Mouse (Mus musculus): ENCODE results near the gene Ms4a6b. TPM values are rescaled to one million over a fixed set of nuclear protein-coding genes. Genes with fewer than 3 reads are reported as not detected.

The Ms4a6b gene
- polyA plus RNA-seq (2012; rRNA removed): 1.1 and 1.7 TPM in 2 replicates

DNA sequence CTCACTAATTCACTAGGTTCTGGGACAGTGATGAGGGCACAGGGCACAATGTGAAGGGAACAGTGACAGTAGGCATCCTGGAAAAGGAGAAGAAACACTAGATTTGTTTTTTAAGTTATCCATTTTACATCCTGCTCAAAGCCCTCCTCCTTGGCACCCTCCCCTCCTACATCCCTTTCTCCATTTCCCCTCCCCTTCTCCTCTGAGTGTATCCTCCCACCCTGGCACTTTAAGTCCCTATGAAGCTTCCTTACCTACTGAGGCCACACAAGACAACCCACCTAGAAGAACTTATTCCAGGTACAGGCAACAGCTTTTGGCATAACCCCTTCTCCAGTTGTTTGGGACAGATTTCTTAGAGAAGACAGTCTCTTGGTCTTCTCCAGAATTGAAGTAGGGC is at the start of gene Ms4a6b:
Ms4a6b (plus strand) TSS at position 267 of the 400 bp plus-strand sequence.

DNA sequence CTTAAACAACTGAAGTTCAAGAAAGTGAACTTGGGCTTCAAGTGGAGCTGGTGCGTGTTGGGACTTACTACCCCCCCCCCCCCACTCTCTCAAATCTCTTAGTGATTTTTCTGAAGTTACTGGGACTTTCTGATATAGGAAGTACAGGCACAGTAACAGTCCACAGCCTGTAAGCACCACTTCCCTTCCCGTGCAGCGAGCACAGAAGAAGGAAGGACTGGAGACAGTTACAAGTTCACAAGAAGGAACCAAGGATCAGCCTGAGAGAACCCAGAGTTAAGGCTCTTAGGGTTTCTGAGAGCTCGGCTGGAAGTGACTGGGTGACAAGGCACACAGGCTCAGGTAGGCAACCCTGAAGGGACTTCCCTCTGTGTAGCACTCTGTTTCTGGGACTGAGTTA is 47.1 kb upstream of the Ms4a6b start, which contains the start of gene Ms4a6c:
Ms4a6c (plus strand) TSS at position 152 of the 400 bp plus-strand sequence.

DNA sequence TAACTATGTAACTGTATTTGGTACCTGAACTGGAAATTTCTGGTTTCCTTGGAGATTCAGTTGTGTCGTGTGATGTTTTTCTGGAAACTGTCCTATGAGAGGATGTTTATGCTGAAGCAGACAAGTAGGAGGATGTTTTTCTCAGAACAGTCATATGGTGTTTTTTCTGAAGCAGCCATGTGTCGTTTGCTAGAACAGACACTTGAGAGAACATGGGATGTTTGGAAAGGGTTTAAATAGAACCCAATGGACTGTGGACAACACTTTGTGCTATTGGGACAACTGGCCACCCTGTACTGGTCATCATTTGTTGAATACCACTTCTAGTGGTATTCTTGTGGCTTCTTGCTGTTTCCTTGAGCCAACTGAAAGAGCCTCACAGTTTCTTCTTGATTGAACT is 30.6 kb upstream of the Ms4a6b start, which contains the start of gene Gm8369:
Gm8369 (plus strand) TSS at position 193 of the 400 bp plus-strand sequence.

DNA sequence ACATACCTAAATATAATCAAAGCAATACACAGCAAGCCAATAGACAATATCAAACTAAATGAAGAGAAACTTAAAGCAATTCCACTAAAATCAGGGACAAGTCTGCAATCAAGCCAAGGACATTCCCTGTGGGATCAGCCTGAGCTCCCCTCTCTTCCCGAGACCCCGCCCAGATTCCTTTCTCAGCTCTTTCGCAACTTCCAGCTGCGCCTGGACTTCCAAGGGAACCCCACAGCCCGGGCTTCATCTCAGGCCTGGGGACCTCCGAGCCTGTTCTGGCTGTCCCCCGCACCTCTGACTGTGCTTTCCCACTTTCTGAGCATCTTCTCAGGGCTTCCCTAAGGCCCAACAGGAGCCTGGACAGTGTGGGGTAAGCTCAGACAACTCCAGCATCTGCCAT is 20.3 kb downstream of the Ms4a6b start, which contains the start of gene Ms4a4d:
Ms4a4d (plus strand) TSS at position 209 of the 400 bp plus-strand sequence.

Other genes with a start within 250 kb of the Ms4a6b start
- gene Ms4a5, start 232.6 kb upstream of the Ms4a6b start, polyA plus RNA-seq (2012; rRNA removed): not detected in 2 replicates
- gene Ms4a14, start 202.1 kb upstream of the Ms4a6b start, polyA plus RNA-seq (2012; rRNA removed): 0.02 and 0.03 TPM in 2 replicates
- 0.51 and 0.99 TPM in 2 replicates for gene Ms4a7, start 180.4 kb upstream of the Ms4a6b start, polyA plus RNA-seq (2012; rRNA removed)
- 0.26 and 0.45 TPM in 2 replicates for gene Ms4a4a, start 141.0 kb upstream of the Ms4a6b start, polyA plus RNA-seq (2012; rRNA removed)
- gene Ms4a4c, start 111.7 kb upstream of the Ms4a6b start, polyA plus RNA-seq (2012; rRNA removed): 0.43 and 0.91 TPM in 2 replicates
- gene Ms4a4b, start 73.0 kb upstream of the Ms4a6b start, polyA plus RNA-seq (2012; rRNA removed): 0.23 TPM in 2 replicates
- 4.0 and 5.7 TPM in 2 replicates for gene Ms4a6c, start 47.1 kb upstream of the Ms4a6b start, polyA plus RNA-seq (2012; rRNA removed)
- 0.07 and 0.09 TPM in 2 replicates for gene Gm8369, start 30.6 kb upstream of the Ms4a6b start, polyA plus RNA-seq (2012; rRNA removed)
- 0.08 and 0.09 TPM in 2 replicates for gene Ms4a4d, start 20.3 kb downstream of the Ms4a6b start, polyA plus RNA-seq (2012; rRNA removed)
- 2.1 and 2.8 TPM in 2 replicates for gene Ms4a6d, start 88.3 kb downstream of the Ms4a6b start, polyA plus RNA-seq (2012; rRNA removed)
- gene Ms4a2, start 107.2 kb downstream of the Ms4a6b start, polyA plus RNA-seq (2012; rRNA removed): 0.63 and 0.89 TPM in 2 replicates
- 11.5 and 18.1 TPM in 2 replicates for gene Ms4a3, start 124.3 kb downstream of the Ms4a6b start, polyA plus RNA-seq (2012; rRNA removed)
- gene Oosp2, start 144.0 kb downstream of the Ms4a6b start, polyA plus RNA-seq (2012; rRNA removed): 0.07 and 0.08 TPM in 2 replicates
- 0.07 and 0.09 TPM in 2 replicates for gene Oosp1, start 174.6 kb downstream of the Ms4a6b start, polyA plus RNA-seq (2012; rRNA removed)
- not detected in 2 replicates for gene Oosp3, start 180.5 kb downstream of the Ms4a6b start, polyA plus RNA-seq (2012; rRNA removed)
- gene Gif, start 231.0 kb downstream of the Ms4a6b start, polyA plus RNA-seq (2012; rRNA removed): 0.02 and 0.03 TPM in 2 replicates

Data from liver, embryonic 14 days (tissue).